Mouse (Mus musculus) heart, embryonic 14.5 days (tissue): ENCODE measurements at regions not wholly inside any gene's neighbourhood (a gene's known extent, or its start where the extent isn't known, plus 50 kb on each side); places are given as distances from the start of the nearest gene placed in this dataset.

Source experiments
- ATAC-seq: fragments of 200-750 bp; cut with Nextera tagmentation; 2 replicates; pipeline ENCODE4 v1.8.0; 2017; ENCODE audit warnings: low read depth, moderate TSS enrichment; ENCODE audit not compliant: insufficient number of reproducible peaks, insufficient read depth, low FRiP score
- H3K27ac ChIP-seq, 2 experiments: fragments of 200-500 bp in 1 of 2; fragments of 300-500 bp in 1 of 2; sonication (generic) in 1 of 2; replicated peaks in 1 of 2; 2 replicates each; pipeline ENCODE4 v1.5.1; 2012 to 2014; ENCODE audit warnings: low read depth in 2 of 2, low read length in 2 of 2, control low read depth in 1 of 2, mild to moderate bottlenecking in 1 of 2, mixed read lengths in 1 of 2; ENCODE audit not compliant: control insufficient read depth in 1 of 2, insufficient read depth in 1 of 2
- H3K27me3 ChIP-seq: fragments of 300-500 bp; sonication (generic); 2 replicates; pipeline ENCODE4 v1.6.1; 2014; ENCODE audit warnings: mild to moderate bottlenecking, low read length, control low read depth; ENCODE audit not compliant: control insufficient read depth, insufficient read depth
- H3K36me3 ChIP-seq: fragments of 300-500 bp; sonication (generic); 2 replicates; pipeline ENCODE4 v1.6.1; 2014; ENCODE audit warnings: mild to moderate bottlenecking, control low read depth, low read length, mixed read lengths; ENCODE audit not compliant: control insufficient read depth, insufficient read depth
- H3K4me1 ChIP-seq, 2 experiments: fragments of 200-500 bp in 1 of 2; fragments of 300-500 bp in 1 of 2; sonication (generic) in 1 of 2; 2 replicates each; pipeline ENCODE4 v1.6.1; 2012 to 2014; ENCODE audit warnings: low read length in 2 of 2, control low read depth in 1 of 2, mixed read lengths in 1 of 2; ENCODE audit not compliant: control insufficient read depth in 2 of 2, insufficient read depth in 2 of 2
- H3K4me2 ChIP-seq: fragments of 300-500 bp; sonication (generic); 2 replicates; pipeline ENCODE4 v1.6.1; 2014; ENCODE audit warnings: mild to moderate bottlenecking, low read length
- H3K4me3 ChIP-seq, 2 experiments: fragments of 200-500 bp in 1 of 2; fragments of 300-500 bp in 1 of 2; sonication (generic) in 1 of 2; 2 replicates each; pipeline ENCODE4 v1.5.1; 2012 to 2014; ENCODE audit warnings: low read length in 2 of 2, mild to moderate bottlenecking in 2 of 2, control low read depth in 1 of 2, low read depth in 1 of 2, moderate library complexity in 1 of 2; ENCODE audit not compliant: control insufficient read depth in 1 of 2, insufficient read depth in 1 of 2
- H3K9ac ChIP-seq: fragments of 300-500 bp; sonication (generic); 2 replicates; pipeline ENCODE4 v1.6.1; 2014; ENCODE audit warnings: mild to moderate bottlenecking, low read length
- H3K9me3 ChIP-seq: fragments of 300-500 bp; sonication (generic); 2 replicates; pipeline ENCODE4 v1.6.1; 2016; ENCODE audit warnings: low read length, control low read depth; ENCODE audit not compliant: control insufficient read depth
- WGBS: fragments of 180-500 bp; shearing (Covaris S2); extraction: QIAGEN DNeasy Blood & Tissue Kit; methylation state at CpG from one replicate; pipeline ENCODE4 v1.1.7; 2014; 5-methylcytosine and 5-hydroxymethylcytosine counted together

- Histone ChIP-seq H3K9ac (no peak overlapping the region), H3K4me2 (no peak overlapping the region), H3K36me3 (no peaks in the 10 kb centered on the region), H3K4me1 (peaks cover 0 to 3% of the 10 kb centered on the region in 2 experiments; a peak in 3 of 4 replicates), H3K27me3 (no peaks in the 10 kb centered on the region), H3K27ac (no peak overlapping the region), H3K4me3 (no peak overlapping the region), H3K9me3 (no peaks in the 10 kb centered on the region)
- no peak for ATAC-seq
- WGBS, result 69% methylated on average over 1 of the region's 1 CpGs
Observed at GRCm38 (mm10) chr6:117494971-117495370, 326.6 kb downstream of the Cxcl12 start.

GRCm38 (mm10) chr6:117497337-117497736, 329.0 kb downstream of the Cxcl12 start:
- Histone ChIP-seq H3K27ac (no peak overlapping the region), H3K4me2 (no peak overlapping the region), H3K9me3 (no peaks in the 10 kb centered on the region), H3K4me1 (no peaks in the 10 kb centered on the region), H3K36me3 (no peaks in the 10 kb centered on the region), H3K27me3 (no peaks in the 10 kb centered on the region), H3K4me3 (no peak overlapping the region), H3K9ac (no peak overlapping the region)
- 60% methylated on average over 5 of the region's 5 CpGs for WGBS
- ATAC-seq, result no peak

GRCm38 (mm10) chr6:117497904-117498303, 329.6 kb downstream of the Cxcl12 start:
- no peaks in the 10 kb centered on the region for H3K27me3 ChIP-seq
- no peak overlapping the region for H3K4me3 ChIP-seq
- no peak overlapping the region for H3K9ac ChIP-seq
- H3K36me3 ChIP-seq, result no peaks in the 10 kb centered on the region
- H3K9me3 ChIP-seq, result no peaks in the 10 kb centered on the region
- H3K4me2 ChIP-seq, result no peak overlapping the region
- no peak for ATAC-seq
- no peaks in the 10 kb centered on the region for H3K4me1 ChIP-seq
- no peak overlapping the region for H3K27ac ChIP-seq
- 87% methylated on average over 5 of the region's 5 CpGs for WGBS

GRCm38 (mm10) chr6:117502346-117502745, 334.0 kb downstream of the Cxcl12 start:
- Histone ChIP-seq H3K27ac (no peak overlapping the region), H3K4me1 (no peaks in the 10 kb centered on the region), H3K4me3 (no peak overlapping the region), H3K36me3 (no peaks in the 10 kb centered on the region), H3K4me2 (no peak overlapping the region), H3K9me3 (no peaks in the 10 kb centered on the region), H3K9ac (no peak overlapping the region), H3K27me3 (no peaks in the 10 kb centered on the region)
- 65% methylated on average over 5 of the region's 5 CpGs for WGBS
- no peak for ATAC-seq

GRCm38 (mm10) chr6:117504771-117505170, 336.2 kb upstream of the Zfp637 start:
- no peak for ATAC-seq
- Histone ChIP-seq H3K27me3 (no peaks in the 10 kb centered on the region), H3K9me3 (no peaks in the 10 kb centered on the region), H3K4me1 (peaks cover 0 to 2% of the 10 kb centered on the region in 2 experiments; a peak in 1 of 4 replicates), H3K4me2 (no peak overlapping the region), H3K27ac (no peak overlapping the region), H3K36me3 (no peaks in the 10 kb centered on the region), H3K9ac (no peak overlapping the region), H3K4me3 (no peak overlapping the region)
- 83% methylated on average over 10 of the region's 10 CpGs for WGBS

GRCm38 (mm10) chr6:117505431-117505830, 335.5 kb upstream of the Zfp637 start:
- no peak overlapping the region for H3K4me3 ChIP-seq
- no peak overlapping the region for H3K9ac ChIP-seq
- peaks cover 3 to 4% of the 10 kb centered on the region in 2 experiments; a peak in 2 of 4 replicates for H3K4me1 ChIP-seq
- no peak for ATAC-seq
- H3K27ac ChIP-seq, result no peak overlapping the region
- H3K27me3 ChIP-seq, result no peaks in the 10 kb centered on the region
- no peaks in the 10 kb centered on the region for H3K9me3 ChIP-seq
- 55% methylated on average over 3 of the region's 3 CpGs for WGBS
- H3K36me3 ChIP-seq, result no peaks in the 10 kb centered on the region
- no peak overlapping the region for H3K4me2 ChIP-seq

GRCm38 (mm10) chr6:117506619-117507018, 334.4 kb upstream of the Zfp637 start:
- Histone ChIP-seq H3K4me2 (no peak overlapping the region), H3K4me1 (peaks cover 4 to 5% of the 10 kb centered on the region in 2 experiments; a peak in 2 of 4 replicates), H3K27me3 (no peaks in the 10 kb centered on the region), H3K9me3 (no peaks in the 10 kb centered on the region), H3K4me3 (no peak overlapping the region), H3K9ac (no peak overlapping the region), H3K36me3 (no peaks in the 10 kb centered on the region), H3K27ac (no peak overlapping the region)
- no peak for ATAC-seq
- 80% methylated on average over 7 of the region's 7 CpGs for WGBS

GRCm38 (mm10) chr6:117508860-117509259, 332.1 kb upstream of the Zfp637 start:
- H3K27me3 ChIP-seq, result no peaks in the 10 kb centered on the region
- H3K36me3 ChIP-seq, result no peaks in the 10 kb centered on the region
- H3K9ac ChIP-seq, result no peak overlapping the region
- H3K4me3 ChIP-seq, result no peak overlapping the region
- H3K4me1 ChIP-seq, result peaks cover 4 to 5% of the 10 kb centered on the region in 2 experiments; a peak in 2 of 4 replicates
- H3K27ac ChIP-seq, result no peak overlapping the region
- H3K4me2 ChIP-seq, result no peak overlapping the region
- no peak for ATAC-seq
- H3K9me3 ChIP-seq, result no peaks in the 10 kb centered on the region
- WGBS, result 68% methylated on average over 6 of the region's 6 CpGs
